Mouse (Mus musculus): ENCODE data around the gene Tfip11.

GRCm38 (mm10) chr5:112293800-112294199 is 32.4 kb upstream of the Tfip11 start:
- TF ChIP-seq CTCF (conservative IDR thresholded peaks at IDR 0.05 in 1 of 2, IDR thresholded peaks at IDR 0.05 in 1 of 2; ENCODE audit: low read depth in 2 of 2, low read length in 2 of 2) (no peak), POLR2A (IDR thresholded peaks at IDR 0.05; ENCODE audit: low read depth, low read length) (no peak), EP300 (IDR thresholded peaks at IDR 0.05; ENCODE audit: low read length) (no peak), UBTF (IDR thresholded peaks at IDR 0.05; ENCODE audit: low read depth, low read length) (no peak), MAX (IDR thresholded peaks at IDR 0.05; ENCODE audit: low read length) (no peak), ZC3H11A (IDR thresholded peaks at IDR 0.05; ENCODE audit: low read depth, low read length) (no peak), KAT2A (IDR thresholded peaks at IDR 0.05; ENCODE audit: insufficient replicate concordance, low read length) (no peak), BHLHE40 (IDR thresholded peaks at IDR 0.05; ENCODE audit: low read depth, low read length) (no peak), ZMIZ1 (IDR thresholded peaks at IDR 0.05; ENCODE audit: low read depth, low read length) (no peak), MAZ (IDR thresholded peaks at IDR 0.05; ENCODE audit: low read depth, low read length) (no peak)

Measured in CH12.LX (cell line).